Mouse (Mus musculus): ENCODE measurements around the gene Rptor.

The Rptor gene

DNA sequence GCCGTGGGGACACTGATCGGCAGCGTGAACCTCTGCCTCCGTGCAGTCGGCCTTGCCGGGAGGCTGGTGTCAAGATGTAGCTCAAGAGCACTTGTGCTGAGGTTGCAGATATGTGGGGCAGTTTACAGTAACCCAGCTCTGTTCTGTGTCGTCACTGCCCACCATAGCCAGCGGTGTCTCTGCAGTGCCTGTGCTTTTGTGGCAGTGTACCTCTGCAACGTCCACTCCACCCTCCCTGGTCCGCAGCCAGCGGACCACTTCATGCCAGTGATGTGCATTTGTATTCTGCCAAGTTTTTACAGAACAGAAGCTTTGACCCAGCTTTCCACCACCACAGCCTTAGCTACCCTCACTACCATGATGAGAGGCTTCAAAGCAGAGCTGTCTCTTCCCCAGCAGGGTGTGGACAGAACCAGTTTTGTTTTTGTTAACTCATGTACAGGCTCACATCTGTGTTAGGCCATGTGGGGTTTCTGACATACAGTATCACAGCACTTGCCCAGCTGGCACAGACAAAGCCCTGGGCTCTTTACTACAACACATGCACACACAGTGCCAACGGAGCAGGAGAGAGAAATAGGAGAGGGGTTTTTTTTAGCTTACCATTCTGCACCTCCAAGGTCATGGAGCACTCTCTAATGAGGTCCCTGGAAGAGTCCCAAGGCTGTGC is 182.1 kb downstream of the Rptor start:
- no peak for DNase-seq (ENCODE audit: low spot score)

DNA sequence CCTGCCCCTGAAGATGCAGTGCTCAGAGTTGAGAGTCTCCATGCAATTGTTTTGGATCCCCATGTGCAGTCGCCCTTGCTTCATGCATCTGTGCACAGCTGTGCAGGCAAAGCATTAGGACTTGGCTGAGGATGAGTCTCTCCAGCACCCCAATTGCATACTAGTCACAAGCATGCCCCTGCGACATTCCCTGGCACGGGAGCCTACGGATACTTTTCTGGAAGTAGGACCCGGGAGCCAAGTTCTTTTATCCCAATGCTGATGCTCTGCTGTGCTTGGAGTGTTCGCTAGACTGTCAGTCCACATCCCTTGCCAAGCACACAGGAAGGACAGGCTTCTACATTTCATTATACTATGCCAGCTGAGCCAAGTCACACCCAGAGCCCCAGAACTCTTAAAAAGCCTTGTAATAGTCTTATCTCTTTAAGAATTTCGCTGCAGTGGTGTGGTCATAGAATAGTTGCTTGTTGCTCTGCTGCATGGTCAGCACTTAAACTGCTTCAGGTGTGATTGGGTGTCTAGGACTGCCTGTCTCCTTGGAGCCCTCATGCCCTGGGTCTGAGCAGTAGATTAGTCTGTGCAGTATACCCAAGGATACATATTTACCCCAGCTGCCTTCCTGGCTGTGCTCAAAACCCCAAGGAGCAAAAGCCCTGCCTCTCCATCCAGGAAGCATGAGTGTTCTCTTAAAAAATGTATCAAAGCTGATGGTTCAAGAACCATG is 183.1 kb downstream of the Rptor start:
- DNase-seq (ENCODE audit: low spot score), result no peak

GRCm38 (mm10) chr11:119786385-119786880 is 183.7 kb downstream of the Rptor start:
- DNase-seq (ENCODE audit: low spot score), result no peak

DNA sequence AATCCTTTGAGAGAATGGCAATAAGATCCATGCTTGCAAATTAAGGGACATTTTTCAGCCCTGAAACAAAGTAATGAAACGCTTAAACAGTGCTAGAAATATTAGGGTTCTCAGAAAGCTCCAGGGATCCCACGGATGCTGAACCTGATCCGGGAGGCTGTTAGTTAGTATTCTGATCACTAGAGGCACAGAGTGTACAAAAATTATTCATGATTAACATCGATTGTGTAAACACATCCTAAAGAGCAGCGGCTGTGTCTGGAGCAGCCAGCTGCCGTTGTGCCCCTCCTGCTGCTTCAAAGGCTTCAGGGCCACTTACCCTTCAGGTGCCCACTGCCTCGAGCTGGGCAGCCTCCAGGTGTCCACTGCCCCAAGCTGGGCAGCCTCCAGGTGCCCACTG is 185.8 kb downstream of the Rptor start:
- no peak for DNase-seq (ENCODE audit: low spot score)

GRCm38 (mm10) chr11:119788919-119789713 is 186.4 kb downstream of the Rptor start:
- DNase-seq (ENCODE audit: low spot score), result no peak

GRCm38 (mm10) chr11:119791923-119792564 is 189.3 kb downstream of the Rptor start:
- no peak for DNase-seq (ENCODE audit: low spot score)

DNA sequence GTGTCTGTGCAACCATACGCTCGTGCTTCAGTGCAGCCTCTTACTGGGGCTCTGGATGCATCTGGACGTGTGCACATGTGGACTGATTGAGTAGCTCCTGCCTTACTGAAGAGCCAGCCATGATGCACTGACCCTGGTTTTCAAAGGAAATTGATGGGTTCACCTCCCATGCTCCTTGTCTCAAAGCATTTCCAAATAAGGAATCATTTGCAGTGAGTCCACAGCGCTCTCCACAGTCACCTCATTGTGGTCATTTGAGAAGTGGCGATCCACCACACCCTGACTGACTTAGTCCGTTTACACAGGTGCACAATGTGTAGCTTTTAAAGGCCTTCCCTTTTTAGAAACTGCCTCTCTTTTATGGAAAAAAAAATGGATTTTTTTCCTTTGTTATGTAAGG is 190.7 kb downstream of the Rptor start:
- DNase-seq (ENCODE audit: low spot score), result no peak

DNA sequence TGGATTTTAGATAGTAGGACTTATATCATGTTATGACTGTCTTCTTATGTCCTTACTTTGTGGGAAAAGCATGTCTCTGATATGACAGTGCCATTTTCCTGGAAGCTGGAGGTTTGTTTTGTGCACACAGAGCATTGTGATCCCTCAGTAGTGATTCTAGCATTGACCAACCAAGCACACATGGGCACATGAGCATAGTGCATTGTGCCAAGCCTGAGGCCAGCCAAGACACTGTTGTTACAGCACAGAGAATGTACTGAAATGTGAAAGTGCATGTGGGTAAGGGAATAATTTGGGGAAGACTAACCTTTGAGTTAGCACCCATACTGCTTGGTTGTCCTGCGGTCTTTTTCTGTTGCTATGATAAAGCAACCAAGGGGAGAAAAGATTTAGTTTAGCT is 191.3 kb downstream of the Rptor start:
- no peak for DNase-seq (ENCODE audit: low spot score)

DNA sequence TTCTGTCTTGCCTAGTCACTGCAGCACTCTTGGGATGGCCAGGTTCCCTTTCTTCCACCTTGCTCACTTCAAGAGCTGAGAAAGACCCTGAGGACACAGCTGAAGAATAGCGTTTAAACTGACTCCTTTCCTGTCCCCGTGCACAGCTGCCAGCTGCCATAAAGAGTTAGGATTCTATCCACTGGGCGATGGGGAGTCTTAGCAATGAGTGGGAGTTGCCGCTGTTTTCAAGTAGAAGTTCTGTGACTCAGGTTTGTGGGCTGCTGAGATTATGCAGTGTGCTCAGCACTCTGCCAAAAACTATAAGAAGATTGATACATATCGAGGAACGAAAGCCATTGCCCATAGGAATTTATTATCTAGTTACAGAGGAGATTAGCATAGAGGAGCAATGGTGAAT is 192.0 kb downstream of the Rptor start:
- DNase-seq (ENCODE audit: low spot score), result no peak

DNA sequence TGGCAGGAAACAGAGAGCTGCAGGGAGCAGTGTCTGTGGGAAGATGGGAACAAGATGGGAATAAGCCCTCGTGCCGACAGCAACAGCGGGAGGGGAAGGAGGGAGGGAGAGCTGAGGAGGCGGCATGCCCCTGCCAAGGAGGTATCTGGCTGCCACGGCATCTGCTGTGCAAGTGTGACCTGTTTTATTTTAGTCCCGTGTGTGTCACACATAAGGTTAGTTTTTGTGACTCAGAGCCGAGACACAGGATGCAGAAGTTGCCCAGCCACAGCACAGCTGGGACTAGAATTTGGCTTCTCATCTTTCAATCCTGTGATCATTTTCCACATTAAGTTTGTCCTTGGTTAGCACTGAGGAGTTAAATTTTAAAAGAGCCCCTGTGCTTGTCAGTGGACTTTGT is 193.7 kb downstream of the Rptor start:
- DNase-seq (ENCODE audit: low spot score), result no peak

GRCm38 (mm10) chr11:119796846-119797245 is 194.1 kb downstream of the Rptor start:
- no peak for DNase-seq (ENCODE audit: low spot score)

DNA sequence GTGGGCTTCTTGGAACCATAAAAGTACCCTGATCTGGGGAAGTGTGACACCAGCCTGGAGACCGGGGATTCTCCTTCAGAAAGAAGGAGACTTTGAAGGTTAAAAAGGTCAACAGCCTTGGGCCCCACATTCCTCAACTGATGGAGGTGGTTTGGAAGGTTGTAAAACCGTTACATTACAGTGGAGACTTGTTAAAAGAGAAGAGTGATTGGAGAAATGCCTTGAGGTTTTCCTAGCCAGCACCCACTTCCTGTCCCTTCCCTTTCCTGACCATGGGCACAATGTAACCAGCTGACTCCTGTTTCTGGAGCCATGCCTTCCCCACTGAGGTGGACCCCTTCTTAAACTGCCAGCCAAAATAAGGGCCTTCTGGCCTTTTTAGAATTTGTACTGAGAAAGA is 196.8 kb downstream of the Rptor start:
- no peak for DNase-seq (ENCODE audit: low spot score)

GRCm38 (mm10) chr11:119801855-119802254 is 199.2 kb downstream of the Rptor start:
- DNase-seq (ENCODE audit: low spot score), result no peak

- DNase-seq (ENCODE audit: low spot score), result no peak
These were observed 200.2 kb downstream of the Rptor start for GRCm38 (mm10) chr11:119802947-119803346.

- DNase-seq (ENCODE audit: low spot score), result no peak
These were observed 201.7 kb downstream of the Rptor start for GRCm38 (mm10) chr11:119804392-119804791.

GRCm38 (mm10) chr11:119805112-119805750 is 202.5 kb downstream of the Rptor start:
- DNase-seq (ENCODE audit: low spot score), result no peak

DNA sequence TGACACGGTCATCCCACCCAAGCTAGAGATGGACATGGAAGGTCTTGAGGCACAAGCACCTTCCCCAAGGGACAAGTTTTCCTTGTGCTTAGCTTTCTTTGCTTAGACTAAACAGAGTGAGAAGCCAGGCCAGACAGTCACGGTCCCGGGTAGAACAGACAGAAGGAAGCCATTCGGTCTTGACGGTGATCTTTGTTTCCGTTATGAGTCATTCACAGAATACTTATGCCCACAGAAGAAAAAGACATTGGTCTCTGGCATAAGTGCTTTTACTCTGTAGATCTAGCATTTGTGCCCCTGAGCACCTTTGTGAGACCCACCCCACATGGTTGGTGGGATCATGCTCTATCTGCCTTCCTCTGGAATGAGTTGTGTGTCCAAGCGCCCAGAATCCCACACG is 203.8 kb downstream of the Rptor start:
- DNase-seq (ENCODE audit: low spot score), result no peak

- no peak for DNase-seq (ENCODE audit: low spot score)
These were observed 204.8 kb downstream of the Rptor start for GRCm38 (mm10) chr11:119807431-119808031.

- DNase-seq (ENCODE audit: low spot score), result no peak
These were observed 206.1 kb downstream of the Rptor start for GRCm38 (mm10) chr11:119808647-119809280.

DNA sequence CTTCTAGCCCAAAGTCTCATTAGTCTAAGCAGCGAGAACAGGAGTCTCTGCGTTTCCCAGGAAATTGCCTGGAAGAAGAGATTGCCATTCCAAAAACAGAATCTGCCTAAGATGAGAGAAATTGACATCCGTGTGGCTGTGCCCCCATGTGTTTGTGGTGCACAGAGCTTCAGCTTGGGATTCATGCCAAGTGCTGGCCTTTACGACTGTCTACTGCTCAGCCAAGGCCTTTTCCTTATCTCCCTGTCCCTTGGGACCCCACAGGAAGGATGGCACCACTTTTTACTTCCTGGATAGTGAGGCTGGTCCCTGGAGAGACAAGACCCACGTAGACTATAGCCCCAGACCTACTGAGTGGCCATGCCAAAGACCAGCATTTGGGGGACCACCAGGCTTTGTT is 206.6 kb downstream of the Rptor start:
- DNase-seq (ENCODE audit: low spot score), result no peak

GRCm38 (mm10) chr11:119811022-119811421 is 208.3 kb downstream of the Rptor start:
- no peak for DNase-seq (ENCODE audit: low spot score)

Data from spleen, adult 12 weeks (tissue).